Mouse (Mus musculus): Measurements from ENCODE around the gene Fgd5.
A peak's percentile ranks its signal among the peaks of the same experiment; 100 is the strongest.
"Not testable (repeated sequence)": the region's sequence is repeated elsewhere in the genome, so short reads cannot be mapped to it uniquely, and the experiment has no call there.

The Fgd5 gene

GRCm38 (mm10) chr6:92067146-92067790, 88.6 kb downstream of the Fgd5 start:
- peak; percentile 76 for DNase-seq (ENCODE audit: low read depth)

GRCm38 (mm10) chr6:92071121-92071839, 92.6 kb downstream of the Fgd5 start:
- no peak for DNase-seq (ENCODE audit: low read depth)

- no peak for DNase-seq (ENCODE audit: low read depth)
Measured at GRCm38 (mm10) chr6:92080730-92081129, 102.1 kb downstream of the Fgd5 start.

GRCm38 (mm10) chr6:92082756-92083155, 104.1 kb downstream of the Fgd5 start:
- DNase-seq (ENCODE audit: low read depth): no peak

- no peak for DNase-seq (ENCODE audit: low read depth)
Measured at GRCm38 (mm10) chr6:92084932-92085331, 106.3 kb downstream of the Fgd5 start.

GRCm38 (mm10) chr6:92089141-92089540, 110.5 kb downstream of the Fgd5 start:
- DNase-seq (ENCODE audit: low read depth): not testable (repeated sequence)

- no peak for DNase-seq (ENCODE audit: low read depth)
Measured at GRCm38 (mm10) chr6:92089982-92090381, 111.3 kb downstream of the Fgd5 start.

GRCm38 (mm10) chr6:92090497-92090896, 111.8 kb downstream of the Fgd5 start:
- no peak for DNase-seq (ENCODE audit: low read depth)

GRCm38 (mm10) chr6:92091130-92091591, 112.5 kb downstream of the Fgd5 start, which contains the start of gene Nr2c2:
Gene Nr2c2 (plus strand): TSS chr6:92091390.
- DNase-seq (ENCODE audit: low read depth): peak; percentile 88

- peak; percentile 100 for DNase-seq (ENCODE audit: low read depth)
Measured at GRCm38 (mm10) chr6:92091767-92092489, 113.2 kb downstream of the Fgd5 start.

- DNase-seq (ENCODE audit: low read depth): no peak
Measured at GRCm38 (mm10) chr6:92092737-92093136, 114.1 kb downstream of the Fgd5 start.

- no peak for DNase-seq (ENCODE audit: low read depth)
Measured at GRCm38 (mm10) chr6:92093869-92094268, 115.2 kb downstream of the Fgd5 start.

- DNase-seq (ENCODE audit: low read depth): no peak
Measured at GRCm38 (mm10) chr6:92100679-92101360, 122.1 kb downstream of the Fgd5 start.

GRCm38 (mm10) chr6:92124547-92124946, 145.9 kb downstream of the Fgd5 start:
- DNase-seq (ENCODE audit: low read depth): no peak

All from induced T-regulatory cell, adult 2 months (primary cell).